Mouse (Mus musculus): ENCODE data around the gene Nup107.

Nup107 gene

DNA sequence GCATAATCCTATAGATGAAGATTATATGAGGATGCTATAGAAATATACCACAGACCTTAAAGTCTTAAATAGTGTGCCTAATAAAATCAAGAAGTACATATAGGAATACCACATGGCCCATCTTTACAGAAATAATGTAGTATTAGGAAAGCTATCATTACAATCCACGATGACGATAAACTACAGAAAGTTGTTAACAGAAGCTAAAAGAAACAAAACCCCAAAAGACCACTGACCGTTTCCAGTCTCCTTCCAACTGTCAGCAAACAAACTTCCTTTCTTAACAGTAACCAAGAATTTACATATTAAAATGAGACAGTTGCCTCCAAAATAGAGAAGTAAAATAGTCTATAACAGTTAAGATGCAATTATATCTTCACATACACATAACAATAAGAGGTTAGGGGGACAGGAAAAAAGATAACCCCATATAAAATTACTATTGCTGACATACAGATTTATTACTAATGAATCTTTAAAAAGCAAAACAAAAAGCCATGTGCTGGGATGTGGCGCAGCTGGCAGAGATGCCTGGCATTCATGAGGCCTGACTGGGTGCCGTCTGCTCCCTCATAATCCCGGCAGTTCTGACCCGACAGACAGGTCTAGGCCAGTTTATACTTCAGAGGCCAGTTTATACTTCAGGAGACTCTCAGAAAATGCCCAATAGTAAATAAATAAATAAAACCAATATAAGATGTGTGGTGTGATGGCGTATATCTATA lies 12.8 kb downstream of the Nup107 start:
- intact Hi-C loops (cut with DNase I), result no loop called here

DNA sequence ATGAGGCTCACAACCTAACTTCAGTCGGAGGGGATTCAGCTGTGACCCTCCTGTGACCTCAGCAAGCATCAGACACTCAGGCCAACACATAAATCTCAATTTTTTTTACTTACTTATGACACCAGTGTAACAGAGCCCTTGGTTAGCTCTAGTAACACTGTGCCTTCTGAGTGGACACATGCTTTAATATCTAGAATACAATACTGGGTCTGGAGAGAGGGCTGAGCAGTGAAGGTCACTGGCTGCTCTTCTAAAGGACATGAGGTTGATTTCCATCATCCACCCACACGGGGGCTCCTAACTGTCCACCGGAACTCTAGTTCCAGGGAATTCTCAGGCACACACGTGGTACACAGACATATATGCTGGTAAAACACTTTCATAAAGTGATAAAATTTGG lies 13.6 kb downstream of the Nup107 start:
- intact Hi-C loops (cut with DNase I), result no loop called here

DNA sequence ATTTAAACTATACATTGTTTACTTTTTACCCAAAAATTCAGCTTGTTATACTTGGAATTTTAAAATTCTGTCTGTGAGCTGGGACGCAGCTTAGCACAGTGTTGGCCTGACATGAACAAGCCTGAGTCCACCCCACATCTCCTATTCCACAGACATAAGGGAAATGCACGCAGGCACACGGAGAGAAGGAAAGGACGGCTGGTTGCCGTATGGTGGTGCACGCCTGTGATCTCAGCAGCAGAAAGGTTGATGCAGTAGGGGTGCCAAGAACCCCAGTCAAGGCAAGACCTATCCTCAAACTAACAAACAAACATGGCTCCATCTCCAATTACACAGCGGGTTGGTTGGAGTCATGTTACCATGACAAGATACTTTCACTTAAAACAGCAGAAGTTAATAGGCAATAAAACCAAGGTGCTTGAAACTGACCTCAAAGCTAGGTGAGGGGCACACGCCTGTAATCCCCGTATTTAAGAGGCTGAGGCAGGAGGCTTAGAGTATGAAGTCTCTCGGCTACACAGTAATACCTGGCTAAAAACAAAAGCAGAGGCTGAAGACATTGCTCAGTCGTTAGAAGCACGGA lies 14.1 kb downstream of the Nup107 start:
- intact Hi-C loops (cut with DNase I), result no loop called here

DNA sequence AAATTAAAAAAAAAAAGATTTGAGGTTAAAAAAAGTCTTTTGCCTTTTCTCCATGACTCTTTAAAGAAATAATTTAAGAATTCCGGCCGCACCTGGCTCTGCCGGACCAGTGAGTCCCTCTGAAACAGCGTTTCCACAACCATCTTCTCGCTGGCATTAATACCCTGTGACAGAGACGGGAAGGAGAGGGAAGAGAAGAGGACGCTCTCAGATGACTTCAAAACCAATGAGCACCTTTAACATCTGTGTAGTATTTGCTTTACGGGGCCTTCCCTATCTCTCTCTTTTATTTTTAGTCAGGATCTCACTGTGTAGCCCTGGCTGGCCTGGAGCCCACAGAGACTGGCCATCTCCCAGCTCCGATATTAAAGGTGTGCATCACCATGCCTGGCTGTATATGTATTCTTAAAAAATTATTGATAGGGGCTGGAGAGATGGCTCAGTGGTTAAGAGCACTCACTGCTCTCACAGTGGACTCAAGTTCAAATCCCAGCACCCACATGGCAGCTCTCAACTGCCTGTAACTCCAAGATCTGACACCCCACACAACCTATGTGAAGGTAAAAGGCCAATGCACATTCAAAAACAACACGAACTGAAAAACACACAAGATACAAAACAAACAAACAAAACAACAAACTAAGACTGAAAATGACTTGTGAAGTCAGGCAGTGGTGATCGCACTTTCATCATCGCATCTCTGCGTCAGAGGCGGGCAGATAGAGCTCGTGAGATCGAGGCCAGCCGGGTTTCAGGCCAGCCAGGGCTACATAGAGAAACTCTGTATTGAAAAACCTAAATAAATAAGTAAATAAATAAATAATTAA lies 14.8 kb downstream of the Nup107 start:
- intact Hi-C loops (cut with DNase I), result no loop called here

- intact Hi-C loops (cut with DNase I), result no loop called here
Measured at GRCm38 (mm10) chr10:117777103-117777470, 15.4 kb downstream of the Nup107 start.

GRCm38 (mm10) chr10:117776281-117777102 lies 16.0 kb downstream of the Nup107 start:
- intact Hi-C loops (cut with DNase I), result no loop called here

DNA sequence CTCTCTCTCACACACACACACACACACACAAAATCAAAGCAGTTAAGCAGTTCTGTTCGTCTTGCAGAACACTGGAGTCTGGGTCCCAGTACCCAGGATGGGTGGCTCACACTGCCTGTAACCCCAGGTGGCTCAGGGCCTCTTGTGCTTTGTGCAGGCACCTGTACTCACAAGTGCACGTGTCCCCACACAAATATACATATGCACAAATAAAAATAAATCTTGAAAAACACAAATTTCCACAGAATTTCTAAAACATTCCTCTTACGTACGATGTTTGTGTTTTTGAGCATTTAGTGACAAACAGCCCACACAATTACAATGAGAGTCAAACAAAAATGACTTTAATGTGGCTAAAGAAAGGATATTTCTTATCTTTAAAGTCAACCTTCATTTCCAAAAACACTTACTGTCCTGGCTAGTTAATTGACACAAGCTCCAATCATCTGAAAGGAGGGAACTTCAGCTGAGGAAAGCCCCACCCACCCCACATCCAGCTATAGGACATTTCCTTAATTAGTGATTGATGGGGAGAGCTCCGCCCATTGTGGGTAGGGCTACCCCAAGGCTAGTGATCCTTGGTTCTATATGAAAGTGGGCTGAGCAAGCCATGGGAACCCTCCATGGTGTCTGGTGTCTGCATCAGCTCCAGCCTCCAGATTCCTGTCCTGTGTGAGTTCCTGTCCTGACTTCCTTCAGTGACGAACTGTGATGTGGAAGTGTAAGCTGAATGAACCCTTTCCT lies 16.9 kb downstream of the Nup107 start:
- intact Hi-C loops (cut with DNase I), result no loop called here

GRCm38 (mm10) chr10:117774817-117775120 lies 17.7 kb downstream of the Nup107 start:
- intact Hi-C loops (cut with DNase I), result no loop called here

GRCm38 (mm10) chr10:117774011-117774816 lies 18.3 kb downstream of the Nup107 start:
- intact Hi-C loops (cut with DNase I), result no loop called here

DNA sequence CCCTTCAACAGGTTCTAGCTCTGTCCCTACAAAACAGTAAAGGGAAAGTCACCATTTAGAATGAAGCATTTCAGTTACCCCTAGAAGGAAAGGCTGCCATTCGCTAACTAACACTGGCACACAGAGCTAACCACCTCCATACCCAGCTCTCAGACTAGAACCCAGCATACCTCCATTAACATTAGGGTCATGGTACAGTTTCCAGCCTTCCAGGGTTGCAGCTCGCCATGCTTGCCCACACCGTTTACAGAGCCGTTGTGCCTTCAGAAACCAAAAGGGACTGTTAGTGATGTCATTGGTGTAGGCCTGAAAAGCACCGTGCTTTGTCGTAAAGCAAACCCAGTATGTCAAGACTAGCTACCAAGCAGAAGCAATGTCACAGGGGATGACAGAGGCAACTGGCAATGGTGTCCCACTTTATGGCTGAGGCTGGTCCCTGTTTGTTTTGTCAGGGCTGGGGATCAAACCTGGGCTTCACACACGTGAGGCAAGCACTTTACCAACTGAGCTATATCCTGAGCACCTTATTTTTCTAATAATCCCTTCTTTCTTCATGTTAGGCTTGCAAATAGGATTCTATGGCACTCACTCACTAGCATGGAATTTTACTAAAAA lies 19.3 kb downstream of the Nup107 start:
- intact Hi-C loops (cut with DNase I), result no loop called here

GRCm38 (mm10) chr10:117772364-117773105 lies 20.0 kb downstream of the Nup107 start:
- intact Hi-C loops (cut with DNase I), result no loop called here

GRCm38 (mm10) chr10:117771131-117771510 lies 21.4 kb downstream of the Nup107 start:
- intact Hi-C loops (cut with DNase I), result no loop called here

- intact Hi-C loops (cut with DNase I), result no loop called here
Measured at GRCm38 (mm10) chr10:117770286-117771130, 22.0 kb downstream of the Nup107 start.

- intact Hi-C loops (cut with DNase I), result no loop called here
Measured at GRCm38 (mm10) chr10:117769541-117770285, 22.8 kb downstream of the Nup107 start.

DNA sequence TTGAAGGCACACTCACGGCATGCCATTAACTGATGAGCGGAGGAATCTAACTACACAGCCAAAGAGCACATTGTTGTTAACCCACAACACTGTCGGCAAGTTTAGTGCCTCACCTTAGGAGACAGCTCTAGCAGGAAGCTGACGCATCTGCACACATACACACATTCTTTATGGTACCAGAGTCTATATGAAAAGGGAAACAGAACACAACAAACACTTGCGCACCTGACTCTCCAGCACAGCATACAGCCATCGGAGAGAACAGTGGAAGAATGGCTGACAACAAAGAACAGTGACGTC lies 24.4 kb downstream of the Nup107 start:
- intact Hi-C loops (cut with DNase I), result no loop called here

- intact Hi-C loops (cut with DNase I), result no loop called here
Measured at GRCm38 (mm10) chr10:117767286-117768140, 25.0 kb downstream of the Nup107 start.

DNA sequence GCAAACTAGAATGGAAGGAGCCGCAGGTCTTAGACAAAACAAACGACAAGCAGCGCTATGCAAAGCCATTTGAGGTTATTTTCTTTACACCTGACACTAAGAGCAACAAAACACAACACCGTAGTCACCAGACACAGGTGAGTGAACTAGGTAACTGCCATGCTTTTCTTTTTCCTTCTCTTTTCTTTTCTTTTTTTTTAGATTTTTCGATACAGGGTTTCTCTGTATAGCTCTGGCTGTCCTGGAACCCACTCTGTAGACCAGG lies 25.7 kb downstream of the Nup107 start:
- intact Hi-C loops (cut with DNase I), result no loop called here

Data from adrenal gland (tissue).